Mouse (Mus musculus): Measurements from ENCODE around the gene Slc5a10.

Gene Slc5a10

GRCm38 (mm10) chr11:61671781-61672383 is 48.7 kb downstream of the Slc5a10 start:
- intact Hi-C loops (cut with DNase I) = no loop called here

- intact Hi-C loops (cut with DNase I) = no loop called here
Observed at GRCm38 (mm10) chr11:61669492-61670490, 50.8 kb downstream of the Slc5a10 start.

- intact Hi-C loops (cut with DNase I) = loop anchor here (2.0 kb wide), 1 partner anchor 45 kb away; no protein-coding TSS in a partner anchor
Observed at GRCm38 (mm10) chr11:61667782-61668181, 52.8 kb downstream of the Slc5a10 start.

GRCm38 (mm10) chr11:61667248-61667647 is 53.4 kb downstream of the Slc5a10 start:
- intact Hi-C loops (cut with DNase I) = loop anchor here (2.0 kb wide), 1 partner anchor 46 kb away; no protein-coding TSS in a partner anchor

GRCm38 (mm10) chr11:61665991-61666799 is 54.4 kb downstream of the Slc5a10 start:
- intact Hi-C loops (cut with DNase I) = loop anchor here (2.0 kb wide), 1 partner anchor 47 kb away; no protein-coding TSS in a partner anchor

DNA sequence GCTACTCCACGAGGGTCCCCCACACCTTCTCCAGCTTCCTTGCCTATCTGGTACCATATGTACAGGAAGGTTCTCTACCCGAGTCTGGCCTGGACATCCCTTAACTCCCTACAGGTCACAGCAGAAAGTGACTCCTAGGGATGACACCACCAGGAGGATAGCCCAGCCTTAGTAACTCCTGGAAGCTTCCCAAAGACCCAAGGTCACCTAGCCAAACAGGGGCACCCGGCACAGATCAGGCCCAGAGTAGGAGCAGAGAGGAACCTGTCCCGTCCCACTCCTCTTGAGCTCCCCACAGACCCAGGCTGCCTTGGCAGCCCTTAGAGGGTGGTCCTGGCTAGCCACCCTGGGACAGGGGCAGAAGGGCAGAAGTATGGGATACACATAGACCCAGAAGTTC is 55.2 kb downstream of the Slc5a10 start:
- intact Hi-C loops (cut with DNase I) = no loop called here

- intact Hi-C loops (cut with DNase I) = no loop called here
Observed at GRCm38 (mm10) chr11:61662189-61662588, 58.4 kb downstream of the Slc5a10 start.

DNA sequence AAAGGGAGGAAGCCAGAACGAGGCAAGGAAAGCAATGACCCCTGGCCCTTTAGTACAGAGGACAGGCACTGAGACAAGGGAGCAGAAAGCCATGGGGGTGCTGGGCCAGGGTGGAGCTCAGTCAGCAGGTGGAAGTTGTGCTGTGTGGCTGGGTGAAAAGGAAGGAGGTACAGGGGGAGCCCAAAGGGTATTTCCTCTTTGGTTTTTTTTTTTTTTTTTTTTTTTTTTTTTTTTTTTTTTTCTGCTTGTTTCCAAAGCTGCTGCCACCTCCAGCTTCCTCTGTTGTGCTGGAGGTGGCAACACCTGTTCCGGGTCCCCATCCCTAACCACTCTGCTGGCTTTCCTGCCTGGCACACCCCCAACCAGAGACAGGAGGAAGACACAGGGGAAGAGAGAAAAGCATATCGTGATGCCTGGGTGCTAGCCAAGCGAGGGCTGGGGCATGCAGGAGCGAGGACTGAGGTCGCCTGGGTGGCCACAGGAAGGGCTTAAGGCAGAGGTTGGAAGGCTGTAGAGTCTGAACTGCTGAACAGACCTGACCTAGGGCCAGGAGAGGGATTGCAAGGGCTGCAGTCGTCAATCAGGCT is 59.7 kb downstream of the Slc5a10 start:
- intact Hi-C loops (cut with DNase I) = no loop called here

DNA sequence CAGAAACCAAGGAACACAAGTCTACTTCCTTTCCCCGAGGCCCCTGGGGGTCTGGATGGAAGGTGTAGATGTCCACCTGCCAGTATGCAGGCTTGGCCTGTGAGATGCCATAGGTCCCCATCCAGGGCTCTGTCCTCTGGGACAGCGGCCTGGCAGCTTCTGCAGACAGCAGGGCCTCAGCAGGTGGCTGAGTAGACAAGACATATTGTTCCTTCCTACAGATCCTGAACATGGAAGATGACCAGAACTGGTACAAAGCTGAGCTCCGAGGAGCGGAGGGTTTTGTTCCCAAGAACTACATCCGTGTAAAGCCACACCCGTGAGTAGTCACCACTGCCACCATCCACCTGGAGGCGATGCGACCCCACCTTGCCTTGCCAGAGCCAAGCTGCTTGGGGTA is 60.6 kb downstream of the Slc5a10 start:
- intact Hi-C loops (cut with DNase I) = no loop called here

GRCm38 (mm10) chr11:61659011-61659858 is 61.4 kb downstream of the Slc5a10 start:
- intact Hi-C loops (cut with DNase I) = no loop called here

DNA sequence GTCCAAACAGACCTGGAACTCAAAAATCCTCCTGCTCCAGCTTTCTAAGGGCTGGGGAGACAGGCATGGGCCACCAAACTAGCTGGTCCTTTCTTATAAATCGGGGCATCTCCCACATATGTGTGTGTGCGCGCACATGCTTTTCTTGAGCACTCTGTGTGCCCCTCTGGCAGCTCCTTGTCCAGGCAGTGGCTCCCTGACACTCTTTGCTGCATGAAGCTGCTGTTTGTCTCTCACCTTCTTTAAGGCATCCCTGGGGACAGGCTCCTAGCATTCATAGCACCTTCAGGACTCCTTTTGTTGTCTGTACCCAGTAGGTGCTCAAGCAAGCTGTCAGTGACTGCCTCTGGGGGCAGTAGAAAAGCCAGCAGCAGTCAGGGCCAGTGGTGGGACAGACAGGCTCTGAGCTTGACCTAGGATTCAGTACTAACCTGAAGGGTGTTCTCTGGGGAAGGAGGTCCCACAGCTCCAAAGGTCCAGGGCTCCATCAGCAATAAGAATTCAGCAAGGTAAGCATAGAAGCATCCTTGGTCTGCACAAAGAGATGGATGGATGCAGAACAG is 62.2 kb downstream of the Slc5a10 start:
- intact Hi-C loops (cut with DNase I) = no loop called here

GRCm38 (mm10) chr11:61657432-61657831 is 63.2 kb downstream of the Slc5a10 start:
- intact Hi-C loops (cut with DNase I) = no loop called here

DNA sequence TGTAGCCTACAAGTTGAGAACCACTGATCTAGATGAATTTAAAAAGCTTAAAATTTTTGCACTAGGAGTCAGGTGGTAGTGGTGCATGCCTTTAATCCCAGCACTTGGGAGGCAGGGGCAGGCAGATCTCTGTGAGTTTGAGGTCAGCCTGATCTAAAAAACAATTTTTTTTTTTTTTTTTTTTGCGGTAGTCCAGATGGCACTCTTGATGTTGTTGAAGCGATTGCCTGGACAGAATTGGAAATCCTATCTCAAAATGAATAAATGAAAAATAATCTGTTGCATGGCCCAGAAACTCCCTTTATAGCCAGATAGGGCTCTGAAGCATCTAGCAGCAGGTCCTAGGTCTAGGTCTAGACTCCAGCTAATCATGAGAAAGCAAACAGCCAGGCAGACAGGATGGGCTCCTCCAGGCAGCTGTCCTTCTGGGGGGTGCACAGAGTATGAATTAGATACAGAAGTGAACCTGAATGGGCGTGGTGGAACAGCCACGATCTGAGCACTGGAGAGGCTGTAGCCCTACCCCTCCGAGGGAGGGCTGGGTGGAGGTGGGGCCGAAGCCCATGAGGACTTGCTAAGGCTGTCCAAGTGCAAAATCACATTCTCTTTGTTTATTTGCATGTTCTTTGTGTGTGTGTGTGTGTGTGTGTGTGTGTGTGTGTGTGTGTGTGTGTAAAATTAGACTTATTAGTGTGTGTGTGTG is 64.3 kb downstream of the Slc5a10 start:
- intact Hi-C loops (cut with DNase I) = no loop called here

DNA sequence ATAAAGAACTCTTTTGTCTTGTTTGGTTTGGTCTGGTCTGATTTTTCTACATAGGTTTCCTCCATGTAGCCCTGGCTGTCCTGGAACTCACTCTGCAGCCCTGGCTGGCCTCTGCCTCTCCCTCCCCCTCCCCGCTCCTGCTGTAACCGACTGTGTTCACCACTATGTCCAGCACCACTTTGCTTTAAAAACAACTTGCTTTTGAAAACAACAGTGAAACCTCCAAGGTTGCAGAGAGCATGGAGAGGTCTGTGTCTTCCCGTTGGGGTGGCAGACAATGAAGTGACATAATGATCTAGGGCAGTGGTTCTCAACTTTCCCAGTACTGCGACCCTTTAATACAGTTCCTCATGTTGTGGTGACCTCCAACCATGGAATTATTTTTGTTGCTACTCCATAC is 65.0 kb downstream of the Slc5a10 start:
- intact Hi-C loops (cut with DNase I) = no loop called here

- intact Hi-C loops (cut with DNase I) = no loop called here
Observed at GRCm38 (mm10) chr11:61654786-61655311, 65.8 kb downstream of the Slc5a10 start.

GRCm38 (mm10) chr11:61653568-61653967 is 67.1 kb downstream of the Slc5a10 start:
- intact Hi-C loops (cut with DNase I) = no loop called here

DNA sequence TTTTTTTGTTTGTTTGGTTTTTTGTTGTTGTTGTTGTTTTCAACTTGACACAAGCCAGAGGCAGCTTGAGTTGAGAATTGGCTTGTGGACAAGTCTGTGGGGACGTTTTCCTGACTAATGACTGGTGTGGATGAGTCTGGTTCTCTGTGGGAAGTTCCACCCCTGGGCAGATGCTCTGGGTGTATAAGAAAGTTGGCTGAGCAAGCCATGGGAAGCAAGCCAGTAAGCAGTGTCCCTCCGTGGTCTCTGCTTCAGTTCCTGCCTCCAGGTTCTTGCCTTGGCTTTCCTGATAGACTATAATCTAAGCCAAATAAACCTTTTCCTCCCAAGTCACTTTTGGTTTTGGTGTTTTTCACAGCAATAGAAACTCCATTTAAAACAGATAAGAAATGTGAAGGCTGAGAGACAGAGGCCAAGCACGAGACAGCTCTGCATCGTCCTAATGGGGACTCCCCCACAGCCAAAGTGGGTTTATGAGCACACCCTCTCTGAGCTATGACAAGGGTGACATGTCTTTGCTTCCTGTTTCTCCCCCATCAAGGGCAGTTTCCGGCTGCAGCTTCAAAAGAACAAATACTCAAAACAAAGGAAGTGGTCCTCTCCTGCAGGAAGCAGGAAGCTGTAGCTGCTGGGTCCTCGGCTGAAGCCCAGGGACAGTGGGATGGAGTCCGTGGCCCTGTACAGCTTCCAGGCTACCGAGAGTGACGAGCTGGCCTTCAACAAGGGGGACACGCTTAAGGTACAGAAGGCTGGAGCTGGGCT is 67.8 kb downstream of the Slc5a10 start, which contains the start of gene Grap:
Gene Grap, plus strand, starts transcription at position 580 of the 762 bp plus-strand sequence.
- intact Hi-C loops (cut with DNase I) = no loop called here

- intact Hi-C loops (cut with DNase I) = no loop called here
Observed at GRCm38 (mm10) chr11:61652216-61652615, 68.4 kb downstream of the Slc5a10 start.

Data from adrenal gland (tissue).